Mouse (Mus musculus): ENCODE results near the gene 1700057G04Rik.

DNA sequence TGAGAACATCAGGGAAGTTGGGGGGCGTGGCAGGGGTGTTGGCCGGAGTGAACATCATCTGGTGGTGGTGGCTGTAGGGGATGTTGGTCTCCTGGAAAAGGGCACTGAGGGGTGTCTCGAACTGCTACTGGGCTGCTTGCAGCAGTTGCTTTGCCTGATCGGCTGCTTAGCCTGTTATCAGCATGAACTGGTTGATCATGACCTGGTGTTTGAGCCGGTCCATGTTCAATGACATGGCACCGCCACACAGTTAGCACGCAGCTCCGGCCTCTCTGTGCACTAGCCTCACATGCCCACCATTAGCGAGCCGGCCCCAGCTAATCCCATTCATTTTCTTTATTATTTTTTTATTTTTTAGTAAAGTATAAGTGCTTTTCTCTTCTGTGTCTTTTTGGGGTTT lies 25.7 kb downstream of the 1700057G04Rik start:
- TF ChIP-seq CTCF (IDR thresholded peaks at IDR 0.05; ENCODE audit: extremely low read depth, insufficient read length, insufficient replicate concordance, low read depth, low read length) = no peak
- no peak for TF ChIP-seq POLR2A (IDR thresholded peaks at IDR 0.05; ENCODE audit: low read depth, low read length)

Measured in small intestine, adult 2 months (tissue).